ENCODE assay signal across 12 mouse cellular contexts in the genomic region with DNA sequence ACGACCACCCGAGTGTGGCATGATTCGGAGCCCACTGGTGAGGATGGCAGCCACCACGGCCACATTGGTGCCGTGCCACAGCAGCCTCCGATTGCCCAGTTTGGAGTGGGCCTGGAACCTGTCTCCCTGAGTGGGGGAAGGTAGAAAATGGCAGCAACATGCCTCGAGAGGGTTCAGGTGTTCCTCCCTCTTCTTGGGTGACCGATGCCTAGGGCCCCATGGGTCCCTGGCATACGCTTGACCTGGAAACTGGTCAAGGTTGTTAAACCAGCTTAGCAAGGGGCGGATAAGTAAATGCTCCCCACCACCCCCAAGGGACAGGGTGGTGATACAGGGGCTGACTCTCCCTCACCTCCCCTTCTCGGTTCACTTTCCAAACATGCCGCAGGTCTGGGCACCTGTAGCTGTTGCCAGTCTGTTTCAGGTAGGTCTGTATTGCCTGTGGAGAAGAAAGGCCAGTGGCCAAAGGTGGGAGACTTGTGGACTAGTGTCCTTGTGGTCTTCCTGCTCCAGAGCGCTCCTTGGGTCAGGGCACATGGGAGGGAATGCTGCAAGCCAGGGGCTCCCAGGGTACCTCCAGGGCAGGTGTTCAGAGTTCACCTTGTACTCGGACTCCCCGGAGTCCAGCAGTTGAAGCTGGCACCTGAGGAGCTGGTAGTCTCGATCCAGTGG. TPM values are rescaled to one million over a fixed set of nuclear protein-coding genes. Genes with fewer than 3 reads are reported as not detected.
A peak's percentile ranks its signal among the peaks of the same experiment; 100 is the strongest.
DNase-seq lines count a peak whose midpoint lies in the region; ATAC-seq lines count a peak whose summit lies in the region.
"Had no signal": no experiment of that assay in that cellular context is flagged by ENCODE, and none has a peak within 500 bp of the region (broad histone marks: within the 10 kb centered on the region; RNA-seq: fewer than 3 reads in every experiment).

No protein-coding gene starts in this region.

- DNase-seq in forebrain, embryonic 10.5 days (ENCODE audit: extremely low spot score, low spot score), result no peak
- peak; percentile 0 for DNase-seq in liver, embryonic 13.5 days
- DNase-seq in frontal cortex, postnatal 14 days (ENCODE audit: low spot score in 2 of 2), result peak; percentile 2 to 7
- DNase-seq in kidney, postnatal 36 days, result peak; percentile 64 to 72
- DNase-seq in spleen, postnatal 36 days (ENCODE audit: low spot score in 2 of 2), result no peak
- DNase-seq in adrenal gland, postnatal 36 days, result no peak

- no peak overlapping the region for H3K4me2 ChIP-seq in forebrain, embryonic 16.5 days (ENCODE audit: low read length)
- H3K4me2 ChIP-seq in liver, embryonic 13.5 days, result no peak overlapping the region
- no peak overlapping the region for H3K4me2 ChIP-seq in liver, embryonic 12.5 days
- H3K4me2 ChIP-seq: hindbrain, embryonic 15.5 days; limb, embryonic 13.5 days; neural tube, embryonic 12.5 days had no signal

- H3K27ac ChIP-seq in forebrain, embryonic 10.5 days, result 0 out of 2 replicates have a peak overlapping the region, but pooled peaks have one; percentile 82
- H3K27ac ChIP-seq in forebrain, embryonic 16.5 days (ENCODE audit: low read length), result no peak overlapping the region
- H3K27ac ChIP-seq in liver, embryonic 13.5 days, result no peak overlapping the region
- no peak overlapping the region for H3K27ac ChIP-seq in liver, embryonic 12.5 days
- H3K27ac ChIP-seq: hindbrain, embryonic 15.5 days; limb, embryonic 13.5 days; neural tube, embryonic 12.5 days had no signal

- H3K27me3 ChIP-seq in forebrain, embryonic 10.5 days (ENCODE audit: poor library complexity, severe bottlenecking), result peaks cover 19% of the 10 kb centered on the region
- no peaks in the 10 kb centered on the region for H3K27me3 ChIP-seq in forebrain, embryonic 16.5 days (replicated peaks; ENCODE audit: control insufficient read depth, insufficient read depth, low read length)
- H3K27me3 ChIP-seq in liver, embryonic 13.5 days, result no peaks in the 10 kb centered on the region
- H3K27me3 ChIP-seq in liver, embryonic 12.5 days (replicated peaks), result 0 out of 2 replicates have a peak, but pooled peaks cover 3% of the 10 kb centered on the region
- H3K27me3 ChIP-seq: hindbrain, embryonic 15.5 days; limb, embryonic 13.5 days; neural tube, embryonic 12.5 days had no signal

- peaks cover 74% of the 10 kb centered on the region for H3K4me1 ChIP-seq in forebrain, embryonic 10.5 days
- H3K4me1 ChIP-seq in forebrain, embryonic 16.5 days (replicated peaks; ENCODE audit: control insufficient read depth, insufficient read depth, low read length), result peaks cover 15% of the 10 kb centered on the region
- peaks cover 44% of the 10 kb centered on the region for H3K4me1 ChIP-seq in liver, embryonic 13.5 days (replicated peaks)
- H3K4me1 ChIP-seq in liver, embryonic 12.5 days, result peaks cover 40% of the 10 kb centered on the region

- no peaks in the 10 kb centered on the region for H3K36me3 ChIP-seq in forebrain, embryonic 10.5 days (replicated peaks)
- no peaks in the 10 kb centered on the region for H3K36me3 ChIP-seq in forebrain, embryonic 16.5 days (ENCODE audit: control insufficient read depth, insufficient read depth)
- no peaks in the 10 kb centered on the region for H3K36me3 ChIP-seq in liver, embryonic 13.5 days
- no peaks in the 10 kb centered on the region for H3K36me3 ChIP-seq in liver, embryonic 12.5 days
- H3K36me3 ChIP-seq: hindbrain, embryonic 15.5 days; limb, embryonic 13.5 days; neural tube, embryonic 12.5 days had no signal

- 89% methylated on average over 16 of the region's 16 CpGs for WGBS in forebrain, embryonic 10.5 days
- 90% methylated on average over 16 of the region's 16 CpGs for WGBS in forebrain, embryonic 16.5 days
- WGBS in liver, embryonic 13.5 days (ENCODE audit: insufficient replicate concordance), result 79% methylated on average over 16 of the region's 16 CpGs
- WGBS in liver, embryonic 12.5 days (ENCODE audit: insufficient replicate concordance), result 79% methylated on average over 16 of the region's 16 CpGs

- no peaks in the 10 kb centered on the region for H3K9me3 ChIP-seq in forebrain, embryonic 10.5 days
- no peaks in the 10 kb centered on the region for H3K9me3 ChIP-seq in forebrain, embryonic 16.5 days (ENCODE audit: control insufficient read depth, low read length)
- no peaks in the 10 kb centered on the region for H3K9me3 ChIP-seq in liver, embryonic 13.5 days (replicated peaks)
- H3K9me3 ChIP-seq in liver, embryonic 12.5 days (replicated peaks), result no peaks in the 10 kb centered on the region
- H3K9me3 ChIP-seq: hindbrain, embryonic 15.5 days; limb, embryonic 13.5 days; neural tube, embryonic 12.5 days had no signal

- H3K4me3 ChIP-seq in forebrain, embryonic 10.5 days, result no peak overlapping the region
- H3K4me3 ChIP-seq in forebrain, embryonic 16.5 days (replicated peaks; ENCODE audit: low read length), result no peak overlapping the region
- H3K4me3 ChIP-seq in liver, embryonic 13.5 days (replicated peaks), result no peak overlapping the region
- no peak overlapping the region for H3K4me3 ChIP-seq in liver, embryonic 12.5 days
- H3K4me3 ChIP-seq: hindbrain, embryonic 15.5 days; limb, embryonic 13.5 days; neural tube, embryonic 12.5 days had no signal

- no peak for ATAC-seq in forebrain, embryonic 16.5 days
- no peak for ATAC-seq in liver, embryonic 13.5 days (ENCODE audit: low read depth)
- no peak for ATAC-seq in liver, embryonic 12.5 days

- no peak overlapping the region for H3K9ac ChIP-seq in forebrain, embryonic 16.5 days (replicated peaks; ENCODE audit: low read depth, low read length)
- no peak overlapping the region for H3K9ac ChIP-seq in liver, embryonic 13.5 days
- H3K9ac ChIP-seq in liver, embryonic 12.5 days, result no peak overlapping the region
- H3K9ac ChIP-seq: hindbrain, embryonic 15.5 days; neural tube, embryonic 12.5 days had no signal

RNA-seq across cellular contexts. Expression of gene Rrp9, which starts 2.5 kb away (rescaled TPM):
- 85.2 and 91.4 TPM in 2 replicates for polyA plus RNA-seq in forebrain, embryonic 10.5 days (2016; fragmentation: Nextera tagmentation; extraction: Ambion mirVana)
- polyA plus RNA-seq in forebrain, embryonic 16.5 days (2015; fragmentation: Nextera tagmentation; extraction: Ambion mirVana), result 53.6 and 62.5 TPM in 2 replicates
- 44.2 and 47.6 TPM in 2 replicates for polyA plus RNA-seq in liver, embryonic 13.5 days (2015; fragmentation: Nextera tagmentation; extraction: Ambion mirVana)
- 54.6 and 58.0 TPM in 2 replicates for polyA plus RNA-seq in liver, embryonic 12.5 days (2016; fragmentation: Nextera tagmentation; extraction: Ambion mirVana)
- 10 to 100 TPM; 28.0 to 37.2 TPM for total RNA-seq in adrenal gland, postnatal 36 days (2021)

RNA-seq across cellular contexts. Expression of gene Parp3, which starts 3.5 kb away (rescaled TPM):
- polyA plus RNA-seq in forebrain, embryonic 10.5 days (2016; fragmentation: Nextera tagmentation; extraction: Ambion mirVana), result 2.1 and 2.6 TPM in 2 replicates
- 0.55 and 0.70 TPM in 2 replicates for polyA plus RNA-seq in forebrain, embryonic 16.5 days (2015; fragmentation: Nextera tagmentation; extraction: Ambion mirVana)
- 0.71 and 0.75 TPM in 2 replicates for polyA plus RNA-seq in liver, embryonic 13.5 days (2015; fragmentation: Nextera tagmentation; extraction: Ambion mirVana)
- 1.5 and 1.7 TPM in 2 replicates for polyA plus RNA-seq in liver, embryonic 12.5 days (2016; fragmentation: Nextera tagmentation; extraction: Ambion mirVana)
- 10 to 100 TPM; 37.8 to 55.4 TPM for total RNA-seq in adrenal gland, postnatal 36 days (2021)

RNA-seq across cellular contexts. Expression of gene Gpr62, which starts 7.5 kb away (rescaled TPM):
- 0.10 and 0.27 TPM in 2 replicates for polyA plus RNA-seq in forebrain, embryonic 10.5 days (2016; fragmentation: Nextera tagmentation; extraction: Ambion mirVana)
- polyA plus RNA-seq in forebrain, embryonic 16.5 days (2015; fragmentation: Nextera tagmentation; extraction: Ambion mirVana), result 0.48 and 0.72 TPM in 2 replicates
- 0.09 TPM in 1 of 2 replicates, not detected in the other for polyA plus RNA-seq in liver, embryonic 13.5 days (2015; fragmentation: Nextera tagmentation; extraction: Ambion mirVana)
- 0.10 and 0.19 TPM in 2 replicates for polyA plus RNA-seq in liver, embryonic 12.5 days (2016; fragmentation: Nextera tagmentation; extraction: Ambion mirVana)
- under 1 TPM in 1 of 2 experiments, not detected in 1; 0.13 TPM for total RNA-seq in adrenal gland, postnatal 36 days (2021)
- total RNA-seq: megakaryocyte progenitor cell, adult 5-6 weeks had no signal

RNA-seq across cellular contexts. Expression of gene Pcbp4, which starts 20.1 kb away (rescaled TPM):
- polyA plus RNA-seq in forebrain, embryonic 10.5 days (2016; fragmentation: Nextera tagmentation; extraction: Ambion mirVana), result 337 and 351 TPM in 2 replicates
- 221 and 249 TPM in 2 replicates for polyA plus RNA-seq in forebrain, embryonic 16.5 days (2015; fragmentation: Nextera tagmentation; extraction: Ambion mirVana)
- 12.7 and 13.2 TPM in 2 replicates for polyA plus RNA-seq in liver, embryonic 13.5 days (2015; fragmentation: Nextera tagmentation; extraction: Ambion mirVana)
- 27.3 and 30.9 TPM in 2 replicates for polyA plus RNA-seq in liver, embryonic 12.5 days (2016; fragmentation: Nextera tagmentation; extraction: Ambion mirVana)
- 10 to 100 TPM; 20.2 to 27.7 TPM for total RNA-seq in adrenal gland, postnatal 36 days (2021)

RNA-seq across cellular contexts. Expression of gene Abhd14a, which starts 25.7 kb away (rescaled TPM):
- 40.7 and 42.8 TPM in 2 replicates for polyA plus RNA-seq in forebrain, embryonic 10.5 days (2016; fragmentation: Nextera tagmentation; extraction: Ambion mirVana)
- 72.3 and 81.9 TPM in 2 replicates for polyA plus RNA-seq in forebrain, embryonic 16.5 days (2015; fragmentation: Nextera tagmentation; extraction: Ambion mirVana)
- polyA plus RNA-seq in liver, embryonic 13.5 days (2015; fragmentation: Nextera tagmentation; extraction: Ambion mirVana), result 24.4 and 26.3 TPM in 2 replicates
- 29.1 and 31.6 TPM in 2 replicates for polyA plus RNA-seq in liver, embryonic 12.5 days (2016; fragmentation: Nextera tagmentation; extraction: Ambion mirVana)
- 10 to 100 TPM; 18.9 to 20.2 TPM for total RNA-seq in adrenal gland, postnatal 36 days (2021)

Comparison
In these comparisons a context has a peak if more than half of its experiments do, and no peak if none do; other contexts are left out.
1. DNase-seq: peak in liver, embryonic 13.5 days (single experiment), frontal cortex, postnatal 14 days (2 of 2) and kidney, postnatal 36 days (2 of 2); none in forebrain, embryonic 10.5 days (single experiment), spleen, postnatal 36 days (0 of 2) and adrenal gland, postnatal 36 days (0 of 2).